Mouse (Mus musculus) forebrain, embryonic 14.5 days (tissue): ENCODE results near the gene Nol8. TPM values are rescaled to one million over a fixed set of nuclear protein-coding genes. Genes with fewer than 3 reads are reported as not detected.

Experiments used
- ATAC-seq: fragments of 200-750 bp; cut with Nextera tagmentation; 2 replicates; pipeline ENCODE4 v1.8.0; 2017; ENCODE audit warnings: mild to moderate bottlenecking, moderate library complexity
- DNase-seq: peaks from one replicate; pipeline ENCODE4 v3.0.0-alpha.2; 2015; ENCODE audit warnings: low spot score
- H3K27ac ChIP-seq: fragments of 300-500 bp; sonication (generic); 2 replicates; pipeline ENCODE4 v1.5.1; 2014; ENCODE audit warnings: low read depth, mild to moderate bottlenecking, control low read depth, low read length, moderate library complexity
- H3K27me3 ChIP-seq: fragments of 300-500 bp; sonication (generic); replicated peaks from 2 replicates; pipeline ENCODE4 v1.6.1; 2014; ENCODE audit warnings: low read length, control low read depth, mixed read lengths; ENCODE audit not compliant: control insufficient read depth, insufficient read depth
- H3K36me3 ChIP-seq: fragments of 300-500 bp; sonication (generic); 2 replicates; pipeline ENCODE4 v1.6.1; 2014; ENCODE audit warnings: low read length, control low read depth; ENCODE audit not compliant: control insufficient read depth, insufficient read depth
- H3K4me1 ChIP-seq: fragments of 300-500 bp; sonication (generic); 2 replicates; pipeline ENCODE4 v1.6.1; 2014; ENCODE audit warnings: antibody characterized with exemption, low read length, control low read depth; ENCODE audit not compliant: control insufficient read depth, insufficient read depth
- H3K4me2 ChIP-seq: fragments of 300-500 bp; sonication (generic); 2 replicates; pipeline ENCODE4 v1.6.1; 2014; ENCODE audit warnings: mild to moderate bottlenecking, control low read depth, low read length
- H3K4me3 ChIP-seq: fragments of 300-500 bp; sonication (generic); 2 replicates; pipeline ENCODE4 v1.5.1; 2014; ENCODE audit warnings: low read depth, low read length, control low read depth
- H3K9ac ChIP-seq: fragments of 300-500 bp; sonication (generic); 2 replicates; pipeline ENCODE4 v1.6.1; 2014; ENCODE audit warnings: mild to moderate bottlenecking, low read length, control low read depth, moderate library complexity
- H3K9me3 ChIP-seq: fragments of 300-500 bp; sonication (generic); replicated peaks from 2 replicates; pipeline ENCODE4 v1.6.1; 2016; ENCODE audit warnings: low read length, control low read depth, mixed read lengths; ENCODE audit not compliant: control insufficient read depth
- WGBS: fragments of 180-500 bp; shearing (Covaris S2); extraction: QIAGEN DNeasy Blood & Tissue Kit; methylation state at CpG from one replicate; pipeline ENCODE4 v1.1.7; 2014; 5-methylcytosine and 5-hydroxymethylcytosine counted together
- polyA plus RNA-seq: library from polyadenylated mRNA; unstranded; fragments of >200 nt; fragmentation: Nextera tagmentation; extraction: Ambion mirVana; gene quantifications from 2 replicates; pipeline ENCODE4 v1.2.1, GENCODE M21; 2014

Nol8 gene
- polyA plus RNA-seq = 22.4 and 23.6 TPM in 2 replicates

DNA sequence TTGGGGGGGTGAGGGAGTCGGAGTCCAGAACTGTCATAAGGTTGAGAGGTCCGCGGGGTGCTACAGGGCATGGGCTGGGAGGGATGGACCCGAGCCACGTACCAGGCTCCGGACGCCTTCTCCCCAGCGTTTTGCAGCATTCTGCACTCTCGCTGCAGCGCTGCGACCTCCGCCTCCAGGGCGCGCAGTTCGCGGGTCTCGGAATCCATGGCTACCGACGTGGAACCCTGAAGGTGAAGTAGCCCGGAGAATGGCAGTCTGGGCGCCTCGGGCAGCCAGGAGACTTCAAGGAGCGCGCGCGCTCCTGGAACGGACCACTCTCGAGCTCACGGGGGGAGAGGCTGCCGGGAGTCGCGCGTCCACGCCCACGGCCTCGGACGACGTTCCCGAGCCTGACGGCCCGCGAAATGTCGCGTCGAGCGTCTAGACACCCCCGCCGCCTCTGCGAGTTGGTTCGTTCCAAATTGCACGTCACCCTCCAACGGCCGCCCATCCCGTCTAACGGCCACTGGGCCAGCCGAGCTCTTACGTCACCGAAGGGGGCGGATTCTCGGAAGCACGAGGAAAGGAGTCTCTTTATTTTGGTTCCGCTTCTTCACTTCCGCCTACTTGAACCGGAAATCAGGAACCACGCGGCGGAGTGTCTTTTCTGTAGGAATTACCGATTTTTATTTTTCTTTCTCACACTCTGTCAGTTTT, at the start of gene Nol8, which contains the start of gene Cenpp:
TSS of gene Nol8 (plus strand) at position 598 of the 699 bp plus-strand sequence.
TSS of gene Cenpp (minus strand) at position 305 of the 699 bp plus-strand sequence.
- H3K9ac ChIP-seq = peak within 1 kb of the TSS; percentile 63
- peak; percentile 100 for DNase-seq
- H3K4me3 ChIP-seq = peak within 1 kb of the TSS; percentile 75
- peak; percentile 100 for ATAC-seq
- H3K4me1 ChIP-seq = peaks cover 3% of the 10 kb centered on the region; the same call in 1 of the 2 replicates
- H3K36me3 ChIP-seq = peaks cover 11% of the 10 kb centered on the region; the same call in 1 of the 2 replicates
- H3K27ac ChIP-seq = peak within 1 kb of the TSS; percentile 27; the same call in 1 of the 2 replicates
- peak within 1 kb of the TSS; percentile 85 for H3K4me2 ChIP-seq
- H3K27me3 ChIP-seq = no peaks in the 10 kb centered on the region
- H3K9me3 ChIP-seq = no peaks in the 10 kb centered on the region
- WGBS = under 1% methylated on average over 68 of the region's 68 CpGs

DNA sequence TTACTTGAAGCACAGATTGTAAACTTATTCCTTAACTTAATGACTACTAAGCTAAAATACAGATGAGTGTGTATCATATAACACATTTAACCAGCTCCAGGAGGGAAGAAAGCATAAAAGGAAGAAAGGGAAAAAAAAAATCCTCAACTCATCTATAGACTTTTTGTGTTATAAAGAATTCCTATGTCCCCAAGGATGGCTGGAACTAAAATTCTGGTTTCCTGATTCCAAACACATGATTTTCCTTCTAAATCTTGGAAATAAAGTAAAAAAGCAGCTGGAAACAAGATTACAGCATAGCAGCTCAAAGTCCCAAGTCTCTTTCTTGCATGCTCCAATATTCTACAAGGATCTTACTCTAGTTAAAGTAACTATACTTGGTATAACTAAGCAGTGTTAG, 49.3 kb upstream of the Nol8 start:
- H3K4me1 ChIP-seq = no peaks in the 10 kb centered on the region
- no peaks in the 10 kb centered on the region for H3K27me3 ChIP-seq
- no peak for ATAC-seq
- H3K4me3 ChIP-seq = no peak overlapping the region
- no peak overlapping the region for H3K27ac ChIP-seq
- H3K9me3 ChIP-seq = no peaks in the 10 kb centered on the region
- H3K4me2 ChIP-seq = no peak overlapping the region
- H3K9ac ChIP-seq = no peak overlapping the region
- H3K36me3 ChIP-seq = no peaks in the 10 kb centered on the region
- DNase-seq = no peak

DNA sequence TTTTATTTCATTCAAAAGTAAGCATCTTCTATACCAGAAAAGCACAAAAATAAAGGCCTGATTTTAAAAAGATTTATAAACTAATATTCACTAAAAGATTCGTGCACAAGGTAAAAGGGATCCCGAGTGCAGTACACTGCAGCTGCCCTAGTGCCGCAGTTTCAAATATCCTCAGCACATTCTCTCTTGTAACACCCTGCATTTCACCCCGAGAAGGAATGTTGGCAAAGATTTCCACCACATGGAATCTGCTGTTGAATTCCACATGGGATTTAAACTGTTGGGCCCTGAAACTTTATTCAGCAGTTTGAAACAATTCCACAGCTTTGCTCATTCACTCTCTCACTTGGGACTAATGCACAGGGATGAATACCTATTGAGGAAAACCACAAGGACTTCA, 45.2 kb upstream of the Nol8 start, which contains the start of gene Ogn:
TSS of gene Ogn (plus strand) at position 333 of the 400 bp plus-strand sequence.
- H3K4me2 ChIP-seq = no peak within 1 kb of the TSS
- WGBS = 67% methylated on average over 4 of the region's 4 CpGs
- ATAC-seq (no peak), DNase-seq (peak; percentile 43)
- no peaks in the 10 kb centered on the region for H3K27me3 ChIP-seq
- H3K27ac ChIP-seq = no peak within 1 kb of the TSS
- no peak within 1 kb of the TSS for H3K9ac ChIP-seq
- H3K4me3 ChIP-seq = no peak within 1 kb of the TSS
- H3K4me1 ChIP-seq = no peaks in the 10 kb centered on the region
- no peaks in the 10 kb centered on the region for H3K36me3 ChIP-seq
- H3K9me3 ChIP-seq = no peaks in the 10 kb centered on the region

DNA sequence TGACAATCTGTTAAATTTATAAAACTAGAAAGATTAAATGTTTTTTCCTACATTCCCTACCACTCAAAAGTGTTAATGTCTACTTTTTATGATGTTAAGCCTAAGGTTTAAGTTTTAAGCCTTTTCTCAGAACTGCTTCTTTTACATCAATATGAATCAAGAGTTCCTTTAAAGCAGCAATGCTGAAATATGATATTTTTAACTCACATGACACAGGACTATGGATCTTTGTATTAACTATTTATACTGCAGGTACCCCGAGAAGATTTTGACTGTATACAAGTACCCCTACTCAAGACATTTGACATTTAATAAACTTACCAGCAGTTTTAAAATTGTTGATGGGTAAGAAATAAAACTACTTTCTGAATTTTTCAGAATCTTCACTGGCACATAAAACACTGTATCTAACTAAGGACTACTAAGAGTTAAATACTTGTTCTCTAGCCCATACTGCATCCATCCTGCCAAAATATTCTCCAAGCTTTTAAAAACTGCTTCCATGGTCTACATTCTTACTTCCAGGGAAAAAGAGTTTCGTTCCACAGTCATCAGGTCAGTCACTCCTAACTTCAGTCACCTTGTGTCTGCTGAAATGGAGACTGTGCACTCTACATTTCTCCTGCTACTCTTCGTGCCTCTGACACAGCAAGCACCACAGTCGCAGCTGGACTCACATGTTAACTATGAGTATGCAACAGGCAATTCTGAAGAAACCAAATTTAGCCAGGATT, 44.1 kb upstream of the Nol8 start:
- H3K9me3 ChIP-seq = no peaks in the 10 kb centered on the region
- ATAC-seq (no peak), DNase-seq (no peak)
- no peak overlapping the region for H3K4me2 ChIP-seq
- H3K36me3 ChIP-seq = no peaks in the 10 kb centered on the region
- H3K27me3 ChIP-seq = no peaks in the 10 kb centered on the region
- H3K27ac ChIP-seq = no peak overlapping the region
- H3K4me1 ChIP-seq = no peaks in the 10 kb centered on the region
- no peak overlapping the region for H3K4me3 ChIP-seq
- no peak overlapping the region for H3K9ac ChIP-seq
- WGBS = 81% methylated on average over 4 of the region's 4 CpGs

DNA sequence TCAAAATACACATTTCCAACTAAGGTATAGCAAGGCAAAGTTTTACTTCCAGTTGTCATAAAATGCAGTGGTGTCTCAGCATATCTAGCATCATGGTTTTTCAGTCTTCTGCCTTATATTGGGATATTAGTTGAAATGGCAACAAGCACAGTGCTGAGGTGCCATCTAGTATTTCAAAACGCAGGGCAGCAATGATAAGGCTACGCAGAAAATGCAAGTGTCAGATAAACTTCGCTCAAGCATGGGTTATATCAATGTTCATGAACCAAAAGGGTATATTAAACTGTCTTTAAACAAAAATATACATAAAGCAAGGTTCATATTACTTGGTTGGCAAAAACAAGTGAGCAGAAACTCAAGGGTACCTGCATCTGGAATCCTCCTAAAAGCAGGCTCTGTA, 35.9 kb upstream of the Nol8 start:
- ATAC-seq (no peak), DNase-seq (no peak)
- Histone ChIP-seq H3K27me3 (no peaks in the 10 kb centered on the region), H3K27ac (no peak overlapping the region), H3K9me3 (no peaks in the 10 kb centered on the region), H3K4me1 (no peaks in the 10 kb centered on the region), H3K4me2 (no peak overlapping the region), H3K9ac (no peak overlapping the region), H3K4me3 (no peak overlapping the region), H3K36me3 (no peaks in the 10 kb centered on the region)
- WGBS = 95% methylated on average over 3 of the region's 3 CpGs

DNA sequence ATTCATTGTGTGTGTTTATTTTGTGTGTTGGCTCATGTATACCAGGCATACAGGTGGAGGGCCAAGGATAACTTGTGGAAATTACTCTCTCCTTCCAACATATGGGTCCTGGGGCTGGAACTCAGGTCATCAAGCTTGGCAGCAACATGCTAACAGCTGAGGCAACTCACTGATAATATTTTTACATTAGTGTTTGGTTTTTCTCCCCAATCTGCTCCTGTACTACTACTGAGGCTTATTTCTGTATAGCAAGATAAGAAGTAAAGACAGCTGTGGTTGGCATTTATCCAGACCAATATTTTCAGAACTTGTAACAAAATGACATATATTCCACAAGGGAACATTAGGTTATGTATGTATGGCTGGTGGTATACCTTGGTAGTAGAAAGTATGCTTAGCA, 34.5 kb upstream of the Nol8 start:
- Histone ChIP-seq H3K4me3 (no peak overlapping the region), H3K27ac (no peak overlapping the region), H3K9ac (no peak overlapping the region), H3K36me3 (no peaks in the 10 kb centered on the region), H3K27me3 (no peaks in the 10 kb centered on the region), H3K4me2 (no peak overlapping the region), H3K9me3 (no peaks in the 10 kb centered on the region), H3K4me1 (no peaks in the 10 kb centered on the region)
- DNase-seq (no peak), ATAC-seq (no peak)

DNA sequence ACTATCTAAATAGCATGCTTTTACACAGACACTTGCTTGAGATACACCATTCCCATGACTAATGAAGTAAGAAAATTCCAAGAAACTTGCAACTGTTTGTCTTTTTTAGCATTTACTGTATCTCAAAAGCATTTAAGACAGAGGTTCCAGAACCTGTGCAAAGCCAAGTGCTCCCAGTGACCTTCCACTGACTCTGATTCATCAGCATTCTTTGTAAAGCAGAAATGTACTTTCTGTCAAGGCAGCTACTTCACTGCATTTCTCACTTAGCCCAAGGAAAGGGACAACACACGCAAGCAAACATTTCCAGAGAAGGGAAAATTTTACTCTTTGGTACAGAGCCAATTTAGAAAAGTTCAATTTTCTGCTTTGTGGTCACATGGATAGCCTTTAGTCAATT, 29.7 kb upstream of the Nol8 start:
- Histone ChIP-seq H3K4me2 (no peak overlapping the region), H3K27me3 (no peaks in the 10 kb centered on the region), H3K4me3 (no peak overlapping the region), H3K9me3 (no peaks in the 10 kb centered on the region), H3K4me1 (no peaks in the 10 kb centered on the region), H3K36me3 (no peaks in the 10 kb centered on the region), H3K27ac (no peak overlapping the region), H3K9ac (no peak overlapping the region)
- ATAC-seq (no peak), DNase-seq (no peak)
- WGBS = 97% methylated on average over 1 of the region's 1 CpGs

DNA sequence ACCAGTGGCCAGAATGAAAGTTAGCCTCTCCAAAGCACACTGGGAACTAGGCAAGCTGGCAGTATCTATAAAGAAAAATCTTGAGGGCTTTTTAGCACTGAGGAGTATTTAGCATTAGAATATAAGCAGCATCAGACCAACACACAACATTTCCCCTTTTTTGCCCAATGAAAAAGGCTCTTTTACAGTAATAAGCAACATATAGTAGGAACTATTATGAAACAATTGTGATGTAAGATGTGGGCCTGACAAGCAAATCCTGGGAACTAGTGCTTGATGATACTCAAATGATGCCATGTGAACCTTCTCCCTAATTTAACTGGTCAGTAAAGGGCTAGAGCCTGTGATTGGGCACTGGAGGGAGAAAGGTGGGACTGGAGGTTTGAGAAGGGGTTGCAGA, 24.7 kb upstream of the Nol8 start:
- DNase-seq (no peak), ATAC-seq (no peak)
- Histone ChIP-seq H3K4me2 (no peak overlapping the region), H3K9ac (no peak overlapping the region), H3K4me1 (no peaks in the 10 kb centered on the region), H3K4me3 (no peak overlapping the region), H3K27ac (no peak overlapping the region), H3K27me3 (no peaks in the 10 kb centered on the region), H3K36me3 (no peaks in the 10 kb centered on the region), H3K9me3 (no peaks in the 10 kb centered on the region)

DNA sequence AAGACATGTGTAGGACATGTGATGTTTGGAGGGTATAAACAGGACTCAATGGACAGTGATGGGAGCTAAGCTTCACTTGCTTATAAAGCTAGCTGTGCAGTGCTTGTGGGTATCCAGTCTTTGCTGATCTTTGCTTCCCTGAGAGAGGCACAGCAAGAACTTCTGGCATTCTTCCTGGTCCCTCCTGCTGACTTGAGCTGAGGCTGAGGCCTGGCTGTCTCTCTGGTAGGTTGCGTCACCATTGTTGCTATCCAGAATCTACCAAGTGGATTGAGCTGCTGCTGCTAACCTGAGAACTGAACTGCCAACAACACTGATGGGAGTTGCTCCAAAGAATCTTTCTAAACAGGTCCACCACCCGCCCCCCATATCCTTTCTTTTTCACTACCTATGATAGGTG, 23.8 kb upstream of the Nol8 start:
- Histone ChIP-seq H3K4me1 (no peaks in the 10 kb centered on the region), H3K27ac (no peak overlapping the region), H3K9ac (no peak overlapping the region), H3K4me2 (no peak overlapping the region), H3K27me3 (no peaks in the 10 kb centered on the region), H3K9me3 (no peaks in the 10 kb centered on the region), H3K4me3 (no peak overlapping the region), H3K36me3 (no peaks in the 10 kb centered on the region)
- no peak for ATAC-seq
- no peak for DNase-seq
- WGBS = 87% methylated on average over 2 of the region's 2 CpGs
